Mouse (Mus musculus): ENCODE measurements around the gene Trio. TPM values are rescaled to one million over a fixed set of nuclear protein-coding genes. Genes with fewer than 3 reads are reported as not detected.

Trio gene
- polyA plus RNA-seq, 1 experiment from 2014 or later: 17.4 TPM

- H3K4me1 ChIP-seq (replicated peaks; ENCODE audit: insufficient read depth, low read length): 0 out of 2 replicates have a peak, but pooled peaks cover 7% of the 10 kb centered on the region
- H3K4me2 ChIP-seq (ENCODE audit: low read length): peak within 1 kb of the TSS; percentile 96
- DNase-seq (ENCODE audit: low spot score) (peak; percentile 96), ATAC-seq (replicated peaks; ENCODE audit: low FRiP score, low read depth) (peak; percentile 96)
- H3K9me3 ChIP-seq (replicated peaks; ENCODE audit: low read length): no peaks in the 10 kb centered on the region
- H3K36me3 ChIP-seq (ENCODE audit: insufficient read depth, low read length): no peaks in the 10 kb centered on the region
- H3K4me3 ChIP-seq (replicated peaks; ENCODE audit: low read depth, low read length): peak within 1 kb of the TSS; percentile 67
- TF ChIP-seq CTCF (IDR thresholded peaks at IDR 0.05; ENCODE audit: low read depth): no peak
- no peaks in the 10 kb centered on the region for H3K27me3 ChIP-seq (ENCODE audit: insufficient read depth, low read length)
- H3K9ac ChIP-seq (ENCODE audit: low read depth, low read length): peak within 1 kb of the TSS; percentile 64
- WGBS: under 1% methylated on average over 59 of the region's 59 CpGs
- H3K27ac ChIP-seq: peak within 1 kb of the TSS; percentile 57; the same call in 1 of the 2 replicates
Observed at GRCm38 (mm10) chr15:27681419-27682187, 344.0 kb downstream of the Trio start, which contains the start of gene Otulinl. Gene Otulinl (minus strand): TSS chr15:27681579.

DNA sequence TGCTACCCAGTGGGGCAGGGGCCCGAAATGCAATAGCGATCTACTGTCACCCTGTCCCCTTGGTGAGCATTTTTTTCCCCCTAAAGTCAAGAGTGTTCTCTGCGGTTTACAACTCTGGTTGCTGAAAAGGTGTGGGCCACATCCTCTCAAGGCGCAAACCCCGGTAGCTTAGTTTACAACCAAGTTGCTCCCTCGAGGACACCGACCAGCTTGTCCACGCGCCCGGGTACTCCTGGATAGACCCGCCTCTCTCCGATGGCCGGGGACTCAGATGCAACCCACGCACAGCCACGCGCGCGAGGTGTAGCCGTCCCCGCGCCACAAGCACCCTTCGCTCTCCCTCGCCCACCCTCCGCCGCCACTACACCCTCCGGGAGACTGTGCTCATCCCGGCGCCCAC lies 344.7 kb downstream of the Trio start:
- Histone ChIP-seq H3K4me2 (ENCODE audit: low read length) (peak overlapping the region; percentile 96), H3K4me1 (replicated peaks; ENCODE audit: insufficient read depth, low read length) (0 out of 2 replicates have a peak, but pooled peaks cover 7% of the 10 kb centered on the region), H3K9me3 (replicated peaks; ENCODE audit: low read length) (no peaks in the 10 kb centered on the region), H3K36me3 (ENCODE audit: insufficient read depth, low read length) (no peaks in the 10 kb centered on the region), H3K4me3 (replicated peaks; ENCODE audit: low read depth, low read length) (peak overlapping the region; percentile 67), H3K27me3 (ENCODE audit: insufficient read depth, low read length) (no peaks in the 10 kb centered on the region), H3K9ac (ENCODE audit: low read depth, low read length) (peak overlapping the region; percentile 64), H3K27ac (peak overlapping the region; percentile 57; the same call in 1 of the 2 replicates)
- peak; percentile 32 for DNase-seq (ENCODE audit: low spot score)
- no peak for TF ChIP-seq CTCF (IDR thresholded peaks at IDR 0.05; ENCODE audit: low read depth)
- peak; percentile 57; the same call in 1 of the 2 replicates for ATAC-seq (replicated peaks; ENCODE audit: low FRiP score, low read depth)
- 2% methylated on average over 28 of the region's 28 CpGs for WGBS

Other genes with a start within 250 kb of the Trio start
- 0.06 and 0.08 TPM in 2 replicates for gene Dnah5, start 177.9 kb upstream of the Trio start, polyA plus RNA-seq (2015; fragmentation: Nextera tagmentation; extraction: Ambion mirVana)